Mouse (Mus musculus) stomach, embryonic 16.5 days (tissue): ENCODE measurements at regions not wholly inside any gene's neighbourhood (a gene's known extent, or its start where the extent isn't known, plus 50 kb on each side); places are given as distances from the start of the nearest gene placed in this dataset.

ENCODE experiments used
- ATAC-seq: fragments of 200-750 bp; cut with Nextera tagmentation; 2 replicates; pipeline ENCODE4 v1.8.0; 2017; ENCODE audit warnings: moderate number of reproducible peaks, moderate TSS enrichment; ENCODE audit not compliant: insufficient read depth, low FRiP score
- H3K27ac ChIP-seq: fragments of 300-500 bp; sonication (generic); 2 replicates; pipeline ENCODE4 v1.5.1; 2014; ENCODE audit warnings: low read length
- H3K27me3 ChIP-seq: fragments of 300-500 bp; sonication (generic); 2 replicates; pipeline ENCODE4 v1.6.1; 2014; ENCODE audit warnings: low read length, control low read depth, mixed read lengths; ENCODE audit not compliant: control insufficient read depth, insufficient read depth
- H3K36me3 ChIP-seq: fragments of 300-500 bp; sonication (generic); 2 replicates; pipeline ENCODE4 v1.6.1; 2014; ENCODE audit warnings: low read length; ENCODE audit not compliant: control insufficient read depth, insufficient read depth
- H3K4me1 ChIP-seq: fragments of 300-500 bp; sonication (generic); 2 replicates; pipeline ENCODE4 v1.6.1; 2014; ENCODE audit warnings: low read length, control low read depth, mixed read lengths; ENCODE audit not compliant: control insufficient read depth, insufficient read depth
- H3K4me2 ChIP-seq: fragments of 300-500 bp; sonication (generic); 2 replicates; pipeline ENCODE4 v1.6.1; 2014; ENCODE audit warnings: low read depth, low read length, mixed read lengths
- H3K4me3 ChIP-seq: fragments of 300-500 bp; sonication (generic); replicated peaks from 2 replicates; pipeline ENCODE4 v1.5.1; 2014; ENCODE audit warnings: mild to moderate bottlenecking, low read length
- H3K9ac ChIP-seq: fragments of 300-500 bp; sonication (generic); 2 replicates; pipeline ENCODE4 v1.6.1; 2014; ENCODE audit warnings: low read length
- H3K9me3 ChIP-seq: fragments of 300-500 bp; sonication (generic); replicated peaks from 2 replicates; pipeline ENCODE4 v1.6.1; 2016; ENCODE audit warnings: low read length, control low read depth; ENCODE audit not compliant: control insufficient read depth
- WGBS: fragments of 180-500 bp; shearing (Covaris S2); extraction: QIAGEN DNeasy Blood & Tissue Kit; methylation state at CpG from one replicate; pipeline ENCODE4 v1.1.7; 2014; 5-methylcytosine and 5-hydroxymethylcytosine counted together

DNA sequence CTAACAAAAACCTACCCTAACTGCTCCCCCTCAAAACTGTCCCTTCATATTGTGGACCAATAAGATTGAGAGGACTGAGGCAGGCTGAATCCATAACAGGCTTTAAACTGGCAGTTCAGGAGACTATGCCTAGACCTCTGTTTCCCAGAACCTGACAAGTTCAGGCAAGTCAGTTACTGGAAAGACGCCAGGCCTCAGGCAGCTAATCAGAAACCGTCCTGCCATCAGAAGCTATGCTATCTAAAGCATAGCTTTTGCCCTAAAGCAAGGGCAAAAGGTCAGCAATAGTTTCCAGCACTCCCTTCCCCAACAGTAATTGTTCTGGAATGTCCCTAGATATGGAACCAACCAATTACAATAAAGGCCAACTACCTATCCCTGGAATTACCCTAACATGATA lies 273.0 kb downstream of the Bche start:
- H3K4me1 ChIP-seq, result no peaks in the 10 kb centered on the region
- no peak overlapping the region for H3K27ac ChIP-seq
- H3K4me2 ChIP-seq, result no peak overlapping the region
- WGBS, result 63% methylated on average over 2 of the region's 2 CpGs
- no peaks in the 10 kb centered on the region for H3K9me3 ChIP-seq
- H3K36me3 ChIP-seq, result no peaks in the 10 kb centered on the region
- H3K9ac ChIP-seq, result no peak overlapping the region
- no peaks in the 10 kb centered on the region for H3K27me3 ChIP-seq
- H3K4me3 ChIP-seq, result no peak overlapping the region
- no peak for ATAC-seq

DNA sequence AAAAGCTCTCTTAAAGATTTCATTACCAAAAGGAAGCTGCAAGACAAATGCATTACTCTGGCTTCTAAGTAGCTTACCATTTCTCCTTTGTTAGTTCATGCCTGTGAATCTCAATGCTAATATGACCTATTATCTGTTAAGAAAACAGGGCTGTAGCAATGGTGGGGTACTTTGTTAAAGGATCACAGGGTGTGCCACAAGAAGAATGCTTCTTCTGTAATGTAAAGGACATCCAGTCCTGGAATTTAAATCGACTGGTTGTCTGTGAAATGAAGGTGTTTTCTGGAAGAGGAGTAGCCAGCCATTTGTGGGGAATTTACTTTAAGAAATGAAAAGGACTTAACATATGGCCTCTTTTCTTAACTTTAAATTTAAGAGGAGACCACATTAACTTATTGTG lies 273.9 kb downstream of the Bche start:
- H3K4me3 ChIP-seq, result no peak overlapping the region
- no peaks in the 10 kb centered on the region for H3K4me1 ChIP-seq
- no peak overlapping the region for H3K27ac ChIP-seq
- H3K9ac ChIP-seq, result no peak overlapping the region
- H3K4me2 ChIP-seq, result no peak overlapping the region
- no peaks in the 10 kb centered on the region for H3K27me3 ChIP-seq
- WGBS, result 56% methylated on average over 1 of the region's 1 CpGs
- no peaks in the 10 kb centered on the region for H3K36me3 ChIP-seq
- ATAC-seq, result no peak
- no peaks in the 10 kb centered on the region for H3K9me3 ChIP-seq

GRCm38 (mm10) chr3:73409929-73410522 lies 298.2 kb downstream of the Bche start:
- Histone ChIP-seq H3K9me3 (no peaks in the 10 kb centered on the region), H3K36me3 (no peaks in the 10 kb centered on the region), H3K4me3 (no peak overlapping the region), H3K4me1 (no peaks in the 10 kb centered on the region), H3K27me3 (no peaks in the 10 kb centered on the region), H3K4me2 (no peak overlapping the region), H3K27ac (no peak overlapping the region), H3K9ac (no peak overlapping the region)
- ATAC-seq, result no peak
- WGBS, result 72% methylated on average over 4 of the region's 4 CpGs

DNA sequence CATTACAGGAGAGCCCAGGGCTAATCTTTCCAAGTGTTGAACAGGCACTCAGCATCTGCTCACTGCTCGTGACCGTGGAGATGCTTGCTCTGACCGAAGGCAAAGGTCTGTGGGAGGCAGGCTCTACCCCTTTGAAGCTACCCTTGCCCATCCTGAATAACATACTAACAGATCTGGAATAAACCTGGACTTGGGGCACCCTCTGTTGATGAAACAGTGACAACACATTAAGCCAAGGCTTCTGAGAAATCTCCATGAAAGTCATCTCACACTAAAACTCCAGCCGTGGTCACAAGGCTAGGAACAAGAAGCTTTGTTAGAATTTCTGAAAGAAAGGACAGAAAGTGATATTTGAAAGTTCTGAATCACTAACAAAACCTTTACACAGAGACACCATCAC lies 306.8 kb downstream of the Bche start:
- ATAC-seq, result no peak
- no peaks in the 10 kb centered on the region for H3K9me3 ChIP-seq
- no peak overlapping the region for H3K4me2 ChIP-seq
- H3K4me1 ChIP-seq, result no peaks in the 10 kb centered on the region
- H3K27ac ChIP-seq, result no peak overlapping the region
- H3K9ac ChIP-seq, result no peak overlapping the region
- H3K27me3 ChIP-seq, result no peaks in the 10 kb centered on the region
- 73% methylated on average over 4 of the region's 4 CpGs for WGBS
- H3K4me3 ChIP-seq, result no peak overlapping the region
- no peaks in the 10 kb centered on the region for H3K36me3 ChIP-seq

DNA sequence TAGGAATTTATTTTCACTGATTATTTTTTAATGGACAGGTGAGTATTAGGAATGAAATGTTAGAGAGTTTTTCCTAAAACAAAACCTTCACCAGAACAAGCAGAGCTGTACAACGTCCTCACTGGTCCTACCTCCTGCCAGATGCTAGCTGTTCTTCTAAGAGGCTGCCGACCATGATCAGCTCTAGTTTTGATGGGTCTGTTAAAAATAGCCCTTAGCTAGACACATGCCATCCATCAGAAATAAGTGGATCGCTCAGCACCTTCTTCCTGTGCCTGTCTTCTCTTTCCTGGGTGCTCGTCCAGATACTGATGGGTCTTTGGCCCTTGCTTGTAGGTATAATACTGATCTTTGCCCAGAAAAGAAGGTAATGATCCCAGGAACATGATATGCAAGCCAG lies 312.4 kb downstream of the Bche start:
- no peak for ATAC-seq
- H3K9me3 ChIP-seq, result no peaks in the 10 kb centered on the region
- no peaks in the 10 kb centered on the region for H3K36me3 ChIP-seq
- H3K27me3 ChIP-seq, result no peaks in the 10 kb centered on the region
- H3K4me3 ChIP-seq, result no peak overlapping the region
- H3K4me1 ChIP-seq, result no peaks in the 10 kb centered on the region
- H3K4me2 ChIP-seq, result no peak overlapping the region
- WGBS, result 52% methylated on average over 4 of the region's 4 CpGs
- H3K9ac ChIP-seq, result no peak overlapping the region
- no peak overlapping the region for H3K27ac ChIP-seq

DNA sequence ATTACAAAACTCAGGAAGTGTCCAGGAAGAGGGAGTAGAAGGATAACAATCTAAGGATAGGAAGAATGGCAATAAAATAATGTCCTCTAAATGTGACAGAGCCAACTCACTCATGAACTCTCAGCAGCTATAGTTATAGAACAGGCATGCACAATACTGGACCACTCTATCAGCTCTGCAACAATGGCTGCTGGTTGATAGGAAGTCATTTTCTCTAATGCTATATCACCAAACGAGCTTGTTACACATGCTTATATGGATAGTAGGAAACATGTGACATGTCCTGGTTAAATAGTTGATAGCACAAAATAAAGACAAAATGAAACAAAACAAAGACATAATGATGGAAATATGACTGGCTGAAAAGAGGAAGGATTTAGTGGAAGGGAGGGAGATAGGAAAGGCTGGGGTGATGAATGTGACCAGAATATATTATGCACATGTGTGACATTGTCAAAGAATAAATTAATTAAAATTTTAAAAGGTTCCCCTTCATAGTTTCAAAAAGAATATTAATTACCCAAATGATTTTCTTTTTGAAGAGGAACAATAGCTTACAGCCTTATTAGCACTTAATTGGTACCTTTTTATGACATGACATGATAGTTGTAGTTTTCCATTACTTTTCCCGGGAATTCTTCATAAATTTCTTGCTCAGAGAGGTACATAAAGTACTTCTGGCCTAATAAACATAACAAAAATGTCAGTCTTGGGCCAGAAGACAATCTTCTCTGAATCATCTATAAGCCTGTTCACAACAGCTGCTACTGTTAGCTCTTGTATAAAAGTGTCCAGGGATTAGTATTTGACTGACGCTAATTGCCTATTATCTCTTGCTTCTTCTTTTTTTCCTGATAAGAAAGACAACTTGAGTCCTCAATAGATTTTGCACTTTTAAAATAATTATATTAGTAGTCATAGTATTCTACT lies 318.2 kb downstream of the Bche start:
- no peaks in the 10 kb centered on the region for H3K36me3 ChIP-seq
- no peaks in the 10 kb centered on the region for H3K27me3 ChIP-seq
- ATAC-seq, result no peak
- no peak overlapping the region for H3K27ac ChIP-seq
- no peak overlapping the region for H3K9ac ChIP-seq
- 80% methylated on average over 3 of the region's 3 CpGs for WGBS
- H3K4me2 ChIP-seq, result no peak overlapping the region
- no peak overlapping the region for H3K4me3 ChIP-seq
- no peaks in the 10 kb centered on the region for H3K9me3 ChIP-seq
- no peaks in the 10 kb centered on the region for H3K4me1 ChIP-seq

- no peaks in the 10 kb centered on the region for H3K9me3 ChIP-seq
- H3K4me2 ChIP-seq, result no peak overlapping the region
- ATAC-seq, result peak; percentile 71; the same call in 1 of the 2 replicates
- H3K4me1 ChIP-seq, result no peaks in the 10 kb centered on the region
- H3K36me3 ChIP-seq, result no peaks in the 10 kb centered on the region
- no peaks in the 10 kb centered on the region for H3K27me3 ChIP-seq
- 17% methylated on average over 1 of the region's 1 CpGs for WGBS
- H3K27ac ChIP-seq, result no peak overlapping the region
- no peak overlapping the region for H3K4me3 ChIP-seq
- H3K9ac ChIP-seq, result no peak overlapping the region
These were observed 297.4 kb upstream of the Slitrk3 start for GRCm38 (mm10) chr3:73354861-73355496.

DNA sequence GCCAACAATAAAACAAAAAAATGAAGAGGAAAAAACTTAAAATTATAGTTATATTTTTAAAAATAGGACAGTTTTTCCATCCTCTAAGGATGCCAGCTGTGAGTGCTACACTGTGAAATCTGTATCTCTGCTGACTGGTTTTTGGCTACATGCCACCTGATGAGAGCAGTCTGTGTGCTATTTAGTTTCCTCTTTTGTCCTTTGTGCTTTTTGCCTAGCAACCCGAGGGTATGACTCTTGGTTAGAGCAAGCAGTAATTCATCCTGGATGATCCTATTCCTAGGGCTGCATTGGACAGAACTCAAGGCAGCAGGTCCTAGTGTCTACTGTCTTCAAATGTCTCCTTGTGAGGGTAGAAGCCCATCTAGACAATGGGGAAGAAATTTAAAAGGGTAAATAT lies 285.6 kb upstream of the Slitrk3 start:
- Histone ChIP-seq H3K36me3 (no peaks in the 10 kb centered on the region), H3K4me2 (no peak overlapping the region), H3K27me3 (no peaks in the 10 kb centered on the region), H3K27ac (no peak overlapping the region), H3K4me1 (no peaks in the 10 kb centered on the region), H3K4me3 (no peak overlapping the region), H3K9me3 (no peaks in the 10 kb centered on the region), H3K9ac (no peak overlapping the region)
- ATAC-seq, result no peak
- WGBS, result 6% methylated on average over 1 of the region's 1 CpGs

GRCm38 (mm10) chr3:73339730-73340129 lies 282.1 kb upstream of the Slitrk3 start:
- H3K36me3 ChIP-seq, result no peaks in the 10 kb centered on the region
- H3K4me2 ChIP-seq, result no peak overlapping the region
- H3K27me3 ChIP-seq, result no peaks in the 10 kb centered on the region
- H3K9ac ChIP-seq, result no peak overlapping the region
- no peak overlapping the region for H3K4me3 ChIP-seq
- WGBS, result 81% methylated on average over 2 of the region's 2 CpGs
- H3K9me3 ChIP-seq, result no peaks in the 10 kb centered on the region
- no peaks in the 10 kb centered on the region for H3K4me1 ChIP-seq
- no peak overlapping the region for H3K27ac ChIP-seq
- no peak for ATAC-seq
